Mouse (Mus musculus): ENCODE measurements around the gene Ctnnd1. TPM values are rescaled to one million over a fixed set of nuclear protein-coding genes. Genes with fewer than 3 reads are reported as not detected.

Gene Ctnnd1
- total RNA-seq, 2 experiments from 2014 or later: 25.8 to 35.1 TPM

GRCm38 (mm10) chr2:84619646-84620340, 30.8 kb downstream of the Ctnnd1 start:
- H3K27ac ChIP-seq: no peak overlapping the region; the same call in 1 of the 2 replicates
- H3K4me3 ChIP-seq: no peak overlapping the region
- DNase-seq: no peak
- intact Hi-C loops (cut with DNase I): loop anchor here (2.0 kb wide), 2 partner anchors 31 to 41 kb away; partner anchors contain the start of gene Ctnnd1
- no peak for TF ChIP-seq CTCF (IDR thresholded peaks at IDR 0.05)

GRCm38 (mm10) chr2:84618914-84619313, 31.7 kb downstream of the Ctnnd1 start:
- intact Hi-C loops (cut with DNase I): loop anchor here (2.0 kb wide), 1 partner anchor 42 kb away; no protein-coding TSS in a partner anchor
- Histone ChIP-seq H3K4me3 (no peak overlapping the region), H3K27ac (peak overlapping the region; percentile 68)
- TF ChIP-seq CTCF (IDR thresholded peaks at IDR 0.05): no peak
- DNase-seq: no peak

GRCm38 (mm10) chr2:84617637-84618515, 32.7 kb downstream of the Ctnnd1 start:
- intact Hi-C loops (cut with DNase I): loop anchor here (2.0 kb wide), 1 partner anchor 43 kb away; no protein-coding TSS in a partner anchor
- no peak for DNase-seq
- no peak overlapping the region for H3K4me3 ChIP-seq
- peak; percentile 85 for TF ChIP-seq CTCF (IDR thresholded peaks at IDR 0.05)
- peak overlapping the region; percentile 68 for H3K27ac ChIP-seq

- H3K4me3 ChIP-seq: no peak overlapping the region
- TF ChIP-seq CTCF (IDR thresholded peaks at IDR 0.05): no peak
- H3K27ac ChIP-seq: no peak overlapping the region
- DNase-seq: no peak
- intact Hi-C loops (cut with DNase I): no loop called here
Observed at GRCm38 (mm10) chr2:84612764-84613163, 37.8 kb downstream of the Ctnnd1 start.

- no peak for DNase-seq
- no peak overlapping the region for H3K27ac ChIP-seq
- intact Hi-C loops (cut with DNase I): no loop called here
- no peak overlapping the region for H3K4me3 ChIP-seq
- no peak for TF ChIP-seq CTCF (IDR thresholded peaks at IDR 0.05)
Observed at GRCm38 (mm10) chr2:84607842-84608241, 42.7 kb downstream of the Ctnnd1 start.

- DNase-seq: no peak
- Histone ChIP-seq H3K4me3 (no peak overlapping the region), H3K27ac (no peak overlapping the region)
- intact Hi-C loops (cut with DNase I): no loop called here
- TF ChIP-seq CTCF (IDR thresholded peaks at IDR 0.05): no peak
Observed at GRCm38 (mm10) chr2:84600977-84601376, 49.6 kb downstream of the Ctnnd1 start.

- no peak for DNase-seq
- no peak for TF ChIP-seq CTCF (IDR thresholded peaks at IDR 0.05)
- no peak overlapping the region for H3K27ac ChIP-seq
- intact Hi-C loops (cut with DNase I): no loop called here
- no peak overlapping the region for H3K4me3 ChIP-seq
Observed at GRCm38 (mm10) chr2:84599270-84599888, 51.2 kb downstream of the Ctnnd1 start.

GRCm38 (mm10) chr2:84597123-84597522, 53.4 kb downstream of the Ctnnd1 start:
- Histone ChIP-seq H3K27ac (no peak overlapping the region), H3K4me3 (no peak overlapping the region)
- intact Hi-C loops (cut with DNase I): no loop called here
- no peak for DNase-seq
- no peak for TF ChIP-seq CTCF (IDR thresholded peaks at IDR 0.05)

- no peak for TF ChIP-seq CTCF (IDR thresholded peaks at IDR 0.05)
- no peak for DNase-seq
- H3K27ac ChIP-seq: no peak overlapping the region
- no peak overlapping the region for H3K4me3 ChIP-seq
- intact Hi-C loops (cut with DNase I): no loop called here
Observed at GRCm38 (mm10) chr2:84592801-84593200, 57.8 kb downstream of the Ctnnd1 start.

- no peak for TF ChIP-seq CTCF (IDR thresholded peaks at IDR 0.05)
- Histone ChIP-seq H3K4me3 (no peak overlapping the region), H3K27ac (no peak overlapping the region)
- no peak for DNase-seq
- intact Hi-C loops (cut with DNase I): no loop called here
Observed at GRCm38 (mm10) chr2:84585700-84586099, 64.9 kb downstream of the Ctnnd1 start.

- intact Hi-C loops (cut with DNase I): no loop called here
- Histone ChIP-seq H3K4me3 (no peak overlapping the region), H3K27ac (no peak overlapping the region)
- DNase-seq: no peak
- TF ChIP-seq CTCF (IDR thresholded peaks at IDR 0.05): no peak
Observed at GRCm38 (mm10) chr2:84582286-84582685, 68.3 kb downstream of the Ctnnd1 start.

- intact Hi-C loops (cut with DNase I): no loop called here
- Histone ChIP-seq H3K4me3 (no peak overlapping the region), H3K27ac (no peak overlapping the region)
- no peak for DNase-seq
- TF ChIP-seq CTCF (IDR thresholded peaks at IDR 0.05): peak; percentile 48; the same call in 1 of the 2 replicates
Observed at GRCm38 (mm10) chr2:84581208-84581607, 69.4 kb downstream of the Ctnnd1 start.

- H3K27ac ChIP-seq: no peak overlapping the region
- H3K4me3 ChIP-seq: no peak overlapping the region
- intact Hi-C loops (cut with DNase I): no loop called here
- no peak for TF ChIP-seq CTCF (IDR thresholded peaks at IDR 0.05)
- no peak for DNase-seq
Observed at GRCm38 (mm10) chr2:84579311-84579710, 71.3 kb downstream of the Ctnnd1 start.
